Mouse (Mus musculus) embryonic facial prominence, embryonic 10.5 days (tissue): ENCODE data around the gene 4930469K13Rik. TPM values are rescaled to one million over a fixed set of nuclear protein-coding genes. Genes with fewer than 3 reads are reported as not detected.
A peak's percentile ranks its signal among the peaks of the same experiment; 100 is the strongest.

Source experiments
- DNase-seq: peaks from one replicate; pipeline ENCODE4 v3.0.0-alpha.2; 2017; ENCODE audit warnings: low spot score
- H3K27ac ChIP-seq: fragments of 300-500 bp; sonication (generic); replicated peaks from 2 replicates; pipeline ENCODE4 v1.5.1; 2016; ENCODE audit warnings: mild to moderate bottlenecking
- H3K27me3 ChIP-seq: fragments of 300-500 bp; sonication (generic); replicated peaks from 2 replicates; pipeline ENCODE4 v1.6.1; 2016; ENCODE audit warnings: low read depth, mild to moderate bottlenecking; ENCODE audit not compliant: poor library complexity, severe bottlenecking
- H3K36me3 ChIP-seq: fragments of 300-500 bp; sonication (generic); replicated peaks from 2 replicates; pipeline ENCODE4 v1.6.1; 2016; ENCODE audit warnings: mild to moderate bottlenecking, moderate library complexity
- H3K4me1 ChIP-seq: fragments of 300-500 bp; sonication (generic); 2 replicates; pipeline ENCODE4 v1.6.1; 2016
- H3K4me3 ChIP-seq: fragments of 300-500 bp; sonication (generic); 2 replicates; pipeline ENCODE4 v1.5.1; 2016; ENCODE audit warnings: mild to moderate bottlenecking, moderate library complexity
- H3K9me3 ChIP-seq: fragments of 300-500 bp; sonication (generic); 2 replicates; pipeline ENCODE4 v1.6.1; 2016; ENCODE audit warnings: mild to moderate bottlenecking
- WGBS: fragments of 180-500 bp; shearing (Covaris S2); methylation state at CpG from one replicate; pipeline ENCODE4 v1.1.7; 2016; 5-methylcytosine and 5-hydroxymethylcytosine counted together
- polyA plus RNA-seq: library from polyadenylated mRNA; unstranded; fragments of >200 nt; fragmentation: Nextera tagmentation; extraction: Ambion mirVana; gene quantifications from 2 replicates; pipeline ENCODE4 v1.2.1, GENCODE M21; 2016

Gene 4930469K13Rik
- polyA plus RNA-seq, 1 experiment from 2014 or later: not detected

GRCm38 (mm10) chr11:33938561-33939274 is 159.6 kb downstream of the 4930469K13Rik start:
- WGBS: 49% methylated on average over 7 of the region's 7 CpGs
- Histone ChIP-seq H3K4me3 (no peak overlapping the region), H3K4me1 (peaks cover 12% of the 10 kb centered on the region), H3K9me3 (no peaks in the 10 kb centered on the region), H3K27ac (no peak overlapping the region; the same call in 1 of the 2 replicates), H3K27me3 (no peaks in the 10 kb centered on the region), H3K36me3 (no peaks in the 10 kb centered on the region)
- DNase-seq: no peak

DNA sequence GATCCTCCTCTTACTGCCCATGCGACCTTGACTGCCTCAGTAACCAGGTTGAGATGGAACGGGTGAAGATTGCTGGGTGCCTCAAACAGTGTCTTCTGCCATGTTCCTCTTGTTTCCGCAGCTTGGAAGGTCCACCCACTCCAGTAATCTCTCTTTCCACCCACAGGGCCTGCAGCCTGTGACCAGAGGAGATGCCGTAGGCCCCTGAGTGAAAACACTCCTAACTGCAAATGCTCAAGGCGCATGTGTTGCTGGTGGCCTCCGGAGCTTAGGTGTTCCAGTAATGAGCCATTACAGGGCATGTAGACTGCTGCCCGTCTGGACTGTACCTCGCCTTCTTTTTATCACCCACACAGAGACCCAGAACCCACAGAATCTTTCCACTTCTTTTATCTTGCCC is 160.7 kb downstream of the 4930469K13Rik start:
- no peaks in the 10 kb centered on the region for H3K27me3 ChIP-seq
- no peak for DNase-seq
- H3K36me3 ChIP-seq: no peaks in the 10 kb centered on the region
- H3K27ac ChIP-seq: no peak overlapping the region
- H3K4me1 ChIP-seq: peaks cover 15% of the 10 kb centered on the region
- no peak overlapping the region for H3K4me3 ChIP-seq
- H3K9me3 ChIP-seq: no peaks in the 10 kb centered on the region
- 86% methylated on average over 8 of the region's 8 CpGs for WGBS

- H3K36me3 ChIP-seq: no peaks in the 10 kb centered on the region
- no peak overlapping the region for H3K4me3 ChIP-seq
- H3K9me3 ChIP-seq: no peaks in the 10 kb centered on the region
- no peak overlapping the region for H3K27ac ChIP-seq
- WGBS: 61% methylated on average over 9 of the region's 9 CpGs
- DNase-seq: no peak
- H3K4me1 ChIP-seq: peaks cover 23% of the 10 kb centered on the region
- no peaks in the 10 kb centered on the region for H3K27me3 ChIP-seq
These were observed 164.1 kb downstream of the 4930469K13Rik start for GRCm38 (mm10) chr11:33934286-33934685.

- DNase-seq: no peak
These were observed 165.8 kb downstream of the 4930469K13Rik start for GRCm38 (mm10) chr11:33932386-33933111.

GRCm38 (mm10) chr11:33931836-33932385 is 166.4 kb downstream of the 4930469K13Rik start:
- Histone ChIP-seq H3K27me3 (peaks cover 12% of the 10 kb centered on the region), H3K27ac (no peak overlapping the region), H3K4me3 (peak overlapping the region; percentile 18; the same call in 1 of the 2 replicates), H3K9me3 (no peaks in the 10 kb centered on the region), H3K36me3 (no peaks in the 10 kb centered on the region), H3K4me1 (peaks cover 28% of the 10 kb centered on the region)
- peak; percentile 85 for DNase-seq
- 10% methylated on average over 10 of the region's 10 CpGs for WGBS

More at GRCm38 (mm10) chr11:33932386-33933111, 165.8 kb downstream of the 4930469K13Rik start:
- H3K27ac ChIP-seq: no peak overlapping the region
- no peaks in the 10 kb centered on the region for H3K9me3 ChIP-seq
- 72% methylated on average over 18 of the region's 18 CpGs for WGBS
- H3K4me3 ChIP-seq: peak overlapping the region; percentile 18; the same call in 1 of the 2 replicates
- H3K27me3 ChIP-seq: peaks cover 8% of the 10 kb centered on the region
- no peaks in the 10 kb centered on the region for H3K36me3 ChIP-seq
- peaks cover 28% of the 10 kb centered on the region for H3K4me1 ChIP-seq

GRCm38 (mm10) chr11:33929412-33929811 is 168.9 kb downstream of the 4930469K13Rik start:
- H3K27ac ChIP-seq: no peak overlapping the region
- no peaks in the 10 kb centered on the region for H3K36me3 ChIP-seq
- peaks cover 28% of the 10 kb centered on the region for H3K4me1 ChIP-seq
- H3K27me3 ChIP-seq: peaks cover 35% of the 10 kb centered on the region
- no peaks in the 10 kb centered on the region for H3K9me3 ChIP-seq
- WGBS: 73% methylated on average over 11 of the region's 11 CpGs
- no peak overlapping the region for H3K4me3 ChIP-seq
- no peak for DNase-seq

GRCm38 (mm10) chr11:33928658-33929057 is 169.7 kb downstream of the 4930469K13Rik start:
- peak; percentile 69 for DNase-seq
- H3K9me3 ChIP-seq: no peaks in the 10 kb centered on the region
- 27% methylated on average over 7 of the region's 7 CpGs for WGBS
- H3K27ac ChIP-seq: no peak overlapping the region
- peaks cover 32% of the 10 kb centered on the region for H3K4me1 ChIP-seq
- H3K4me3 ChIP-seq: no peak overlapping the region
- no peaks in the 10 kb centered on the region for H3K36me3 ChIP-seq
- H3K27me3 ChIP-seq: peaks cover 41% of the 10 kb centered on the region

DNA sequence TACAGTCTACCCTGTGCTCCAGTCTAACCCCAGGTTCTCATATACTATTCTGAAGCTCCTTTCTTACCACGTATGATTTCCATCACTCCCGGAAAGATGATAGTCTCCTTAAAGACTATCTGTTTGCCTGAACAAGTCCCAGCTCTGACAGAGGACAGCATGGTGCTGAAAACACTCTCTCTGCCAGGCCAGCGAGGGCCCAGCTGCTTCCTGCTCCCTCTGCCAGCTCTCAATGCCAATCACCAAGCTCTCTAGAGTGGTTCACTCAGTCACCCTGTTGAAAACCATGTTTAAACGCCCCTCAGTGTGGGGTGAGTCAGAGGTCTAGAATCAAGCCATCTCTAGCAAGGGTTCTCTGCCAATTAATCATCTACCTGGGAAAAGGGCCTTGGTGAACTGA is 170.5 kb downstream of the 4930469K13Rik start:
- Histone ChIP-seq H3K4me3 (no peak overlapping the region), H3K27me3 (peaks cover 41% of the 10 kb centered on the region), H3K4me1 (peaks cover 40% of the 10 kb centered on the region), H3K9me3 (no peaks in the 10 kb centered on the region), H3K36me3 (no peaks in the 10 kb centered on the region), H3K27ac (no peak overlapping the region)
- 80% methylated on average over 4 of the region's 4 CpGs for WGBS
- no peak for DNase-seq

DNA sequence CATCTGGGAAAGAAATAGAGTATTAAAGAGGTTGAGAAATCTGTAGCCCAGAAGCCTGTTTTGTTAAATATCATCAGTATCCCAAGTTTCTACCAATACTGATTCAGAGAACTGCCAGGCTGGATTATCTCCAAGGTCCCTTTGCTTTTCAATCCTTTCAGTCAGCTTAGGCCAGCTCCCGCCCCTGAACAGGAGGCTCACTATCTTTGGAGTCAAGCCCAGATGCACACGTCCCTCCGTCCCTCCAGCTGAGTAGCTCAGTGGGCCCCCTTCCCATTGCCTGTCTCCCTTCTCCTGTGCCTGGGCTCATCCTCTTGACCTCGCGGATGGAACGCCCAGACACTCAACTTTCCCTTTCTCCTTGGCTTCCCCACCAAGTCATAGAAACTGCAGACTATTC is 171.0 kb downstream of the 4930469K13Rik start:
- no peak overlapping the region for H3K27ac ChIP-seq
- H3K4me1 ChIP-seq: peaks cover 34% of the 10 kb centered on the region
- no peak for DNase-seq
- H3K27me3 ChIP-seq: peaks cover 41% of the 10 kb centered on the region
- no peaks in the 10 kb centered on the region for H3K9me3 ChIP-seq
- H3K4me3 ChIP-seq: no peak overlapping the region
- no peaks in the 10 kb centered on the region for H3K36me3 ChIP-seq
- WGBS: 67% methylated on average over 6 of the region's 6 CpGs

GRCm38 (mm10) chr11:33926551-33926950 is 171.8 kb downstream of the 4930469K13Rik start:
- H3K4me1 ChIP-seq: peaks cover 30% of the 10 kb centered on the region
- WGBS: 70% methylated on average over 2 of the region's 2 CpGs
- no peak overlapping the region for H3K4me3 ChIP-seq
- H3K9me3 ChIP-seq: no peaks in the 10 kb centered on the region
- H3K36me3 ChIP-seq: no peaks in the 10 kb centered on the region
- DNase-seq: no peak
- no peak overlapping the region for H3K27ac ChIP-seq
- peaks cover 43% of the 10 kb centered on the region for H3K27me3 ChIP-seq

DNA sequence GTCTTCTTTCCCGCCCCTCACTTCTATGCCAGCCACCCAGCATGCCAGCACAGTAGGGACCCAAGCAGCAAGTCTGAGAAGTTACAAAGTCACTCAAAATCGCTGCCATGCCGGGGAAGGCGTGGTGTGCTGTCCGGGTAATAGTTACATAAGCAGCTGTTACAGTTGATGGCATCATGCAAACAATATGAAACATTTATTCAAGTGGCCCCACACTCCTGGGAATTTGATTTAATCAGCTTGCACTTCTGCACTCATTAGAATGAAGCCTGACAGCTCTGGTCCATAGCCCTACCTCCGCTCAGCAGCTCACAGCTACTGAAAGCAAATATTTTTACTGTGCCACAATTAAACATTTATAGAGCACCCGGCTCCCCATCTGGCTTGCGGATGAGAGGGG is 172.6 kb downstream of the 4930469K13Rik start:
- 82% methylated on average over 8 of the region's 8 CpGs for WGBS
- Histone ChIP-seq H3K27ac (no peak overlapping the region), H3K4me3 (no peak overlapping the region), H3K4me1 (peaks cover 30% of the 10 kb centered on the region), H3K36me3 (no peaks in the 10 kb centered on the region), H3K27me3 (peaks cover 47% of the 10 kb centered on the region), H3K9me3 (no peaks in the 10 kb centered on the region)
- DNase-seq: no peak
